Mouse (Mus musculus) liver, adult (tissue): ENCODE data around the gene Mroh2a.

Experiments
- GATA4 ChIP-seq: IDR thresholded peaks from 2 replicates; pipeline ENCODE4 v1.6.1; 2014; ENCODE audit warnings: mild to moderate bottlenecking, low read length; ENCODE audit not compliant: insufficient replicate concordance

Gene Mroh2a

DNA sequence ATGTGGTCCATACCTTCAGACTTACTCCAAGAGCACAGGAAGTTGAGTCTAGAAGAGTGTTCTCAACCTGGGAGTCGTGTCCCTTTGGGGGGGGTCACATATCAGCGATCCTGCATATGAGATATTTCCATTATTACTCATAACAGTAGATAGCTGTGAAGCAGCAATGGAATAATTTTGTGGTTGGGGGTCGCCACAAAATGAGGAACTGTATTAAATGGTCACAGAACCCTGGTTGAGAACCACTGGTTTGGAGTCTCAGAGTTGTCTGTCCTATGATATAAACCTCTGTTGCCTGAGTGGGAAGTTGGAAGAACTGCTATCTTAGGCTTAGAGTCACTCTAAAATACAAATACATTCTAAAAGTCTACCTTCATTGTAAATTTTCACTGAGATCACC is 83.1 kb downstream of the Mroh2a start:
- TF ChIP-seq GATA4 = no peak

DNA sequence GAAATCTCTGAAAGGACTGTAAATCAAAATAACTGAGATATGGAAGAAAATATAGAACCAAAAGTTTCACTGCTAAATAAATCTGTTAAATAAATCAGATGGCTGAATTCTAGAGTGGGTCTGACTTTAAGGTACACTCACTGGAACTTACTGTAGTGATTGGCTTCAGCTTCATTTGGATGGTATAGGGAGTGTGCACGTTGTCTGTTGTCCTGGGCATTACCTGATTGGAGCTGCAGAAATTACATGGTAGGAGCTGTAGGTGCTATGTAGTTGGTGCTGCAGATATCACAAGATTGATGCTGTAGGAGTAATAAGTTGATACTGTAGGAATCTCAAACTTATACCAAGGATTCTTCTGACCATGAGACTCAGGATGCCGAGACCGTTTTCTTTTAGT is 83.6 kb downstream of the Mroh2a start:
- TF ChIP-seq GATA4 = no peak
